Mouse (Mus musculus) naive thymus-derived CD4-positive, alpha-beta T cell, adult 2 months (primary cell): ENCODE results near the gene Polr2i.

Experiments used
- DNase-seq: peaks from one replicate; pipeline ENCODE4 v3.0.0-alpha.2; 2011; ENCODE audit warnings: low read depth

Gene Polr2i

GRCm38 (mm10) chr7:30266780-30267179, 35.0 kb downstream of the Polr2i start:
- no peak for DNase-seq

- DNase-seq: no peak
Measured at GRCm38 (mm10) chr7:30269641-30270040, 37.9 kb downstream of the Polr2i start.

GRCm38 (mm10) chr7:30274383-30274782, 42.6 kb downstream of the Polr2i start:
- no peak for DNase-seq

- no peak for DNase-seq
Measured at GRCm38 (mm10) chr7:30278911-30279310, 47.2 kb downstream of the Polr2i start.

- no peak for DNase-seq
Measured at GRCm38 (mm10) chr7:30279536-30279935, 47.8 kb downstream of the Polr2i start.

- peak; percentile 96 for DNase-seq
Measured at GRCm38 (mm10) chr7:30279951-30280669, 48.4 kb downstream of the Polr2i start, which contains the start of the genes Thap8 and Wdr62. Gene Thap8 (plus strand): TSS chr7:30280094. Gene Wdr62 (minus strand): TSS chr7:30280419.

- DNase-seq: peak; percentile 91
Measured at GRCm38 (mm10) chr7:30280670-30281138, 49.0 kb downstream of the Polr2i start.

- DNase-seq: no peak
Measured at GRCm38 (mm10) chr7:30281522-30281921, 49.8 kb downstream of the Polr2i start.

- no peak for DNase-seq
Measured at GRCm38 (mm10) chr7:30282740-30283139, 51.0 kb downstream of the Polr2i start.
